Mouse (Mus musculus) hindbrain, embryonic 13.5 days (tissue): ENCODE measurements at regions not wholly inside any gene's neighbourhood (a gene's known extent, or its start where the extent isn't known, plus 50 kb on each side); places are given as distances from the start of the nearest gene placed in this dataset.

Source experiments
- ATAC-seq: fragments of 200-750 bp; cut with Nextera tagmentation; 2 replicates; pipeline ENCODE4 v1.8.0; 2017; ENCODE audit warnings: moderate TSS enrichment; ENCODE audit not compliant: low FRiP score
- H3K27ac ChIP-seq: fragments of 300-500 bp; sonication (generic); 2 replicates; pipeline ENCODE4 v1.5.1; 2015; ENCODE audit warnings: inconsistent platforms, mild to moderate bottlenecking, moderate library complexity
- H3K27me3 ChIP-seq: fragments of 300-500 bp; sonication (generic); 2 replicates; pipeline ENCODE4 v1.6.1; 2015; ENCODE audit warnings: mild to moderate bottlenecking, inconsistent platforms
- H3K36me3 ChIP-seq: fragments of 300-500 bp; sonication (generic); 2 replicates; pipeline ENCODE4 v1.6.1; 2015; ENCODE audit warnings: mild to moderate bottlenecking, inconsistent platforms
- H3K4me1 ChIP-seq: fragments of 300-500 bp; sonication (generic); replicated peaks from 2 replicates; pipeline ENCODE4 v1.6.1; 2015; ENCODE audit warnings: inconsistent platforms
- H3K4me2 ChIP-seq: fragments of 300-500 bp; sonication (generic); 2 replicates; pipeline ENCODE4 v1.6.1; 2015; ENCODE audit warnings: inconsistent platforms, mild to moderate bottlenecking, moderate library complexity
- H3K4me3 ChIP-seq: fragments of 300-500 bp; sonication (generic); 2 replicates; pipeline ENCODE4 v1.5.1; 2015; ENCODE audit warnings: mild to moderate bottlenecking, inconsistent platforms
- H3K9ac ChIP-seq: fragments of 300-500 bp; sonication (generic); 2 replicates; pipeline ENCODE4 v1.6.1; 2015; ENCODE audit warnings: mild to moderate bottlenecking, inconsistent platforms
- H3K9me3 ChIP-seq: fragments of 300-500 bp; sonication (generic); 2 replicates; pipeline ENCODE4 v1.6.1; 2016; ENCODE audit warnings: inconsistent platforms
- WGBS: fragments of 180-500 bp; shearing (Covaris S2); methylation state at CpG from one replicate; pipeline ENCODE4 v1.1.7; 2015; 5-methylcytosine and 5-hydroxymethylcytosine counted together

DNA sequence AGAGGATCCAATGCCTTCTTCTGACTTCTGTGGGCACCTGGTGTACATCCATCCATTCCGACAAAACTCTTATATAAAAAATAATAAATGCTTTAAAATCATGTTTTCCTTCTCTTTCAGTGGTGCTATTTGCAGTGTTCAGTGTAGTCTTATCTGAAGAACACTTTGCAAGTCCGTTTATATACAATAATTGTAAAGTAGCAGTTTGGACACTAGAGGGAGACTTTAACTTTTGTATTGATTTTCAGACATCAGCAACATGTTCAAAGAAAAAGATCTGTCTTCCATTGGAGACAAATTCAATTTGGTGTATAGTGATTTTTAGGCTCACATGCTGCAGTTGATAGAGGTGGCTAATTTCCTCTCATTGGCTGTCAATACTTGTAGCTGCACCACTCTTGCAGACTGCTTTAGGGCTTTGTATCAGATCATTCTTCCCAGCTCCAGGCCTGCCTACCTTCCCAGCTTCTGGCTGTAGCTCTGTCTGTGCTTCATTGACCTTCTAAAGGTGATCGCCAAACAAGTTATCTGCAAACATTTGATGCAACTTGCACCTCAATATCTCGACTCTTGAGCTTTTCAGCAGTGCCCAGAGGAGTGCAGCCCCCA is 74.8 kb upstream of the Sult1c1 start:
- H3K27ac ChIP-seq = no peak overlapping the region
- peak; percentile 54; the same call in 1 of the 2 replicates for ATAC-seq
- no peak overlapping the region for H3K4me3 ChIP-seq
- H3K4me2 ChIP-seq = no peak overlapping the region
- H3K27me3 ChIP-seq = no peaks in the 10 kb centered on the region
- WGBS = 33% methylated on average over 4 of the region's 4 CpGs
- H3K9me3 ChIP-seq = no peaks in the 10 kb centered on the region
- H3K4me1 ChIP-seq = no peaks in the 10 kb centered on the region
- H3K9ac ChIP-seq = no peak overlapping the region
- no peaks in the 10 kb centered on the region for H3K36me3 ChIP-seq

DNA sequence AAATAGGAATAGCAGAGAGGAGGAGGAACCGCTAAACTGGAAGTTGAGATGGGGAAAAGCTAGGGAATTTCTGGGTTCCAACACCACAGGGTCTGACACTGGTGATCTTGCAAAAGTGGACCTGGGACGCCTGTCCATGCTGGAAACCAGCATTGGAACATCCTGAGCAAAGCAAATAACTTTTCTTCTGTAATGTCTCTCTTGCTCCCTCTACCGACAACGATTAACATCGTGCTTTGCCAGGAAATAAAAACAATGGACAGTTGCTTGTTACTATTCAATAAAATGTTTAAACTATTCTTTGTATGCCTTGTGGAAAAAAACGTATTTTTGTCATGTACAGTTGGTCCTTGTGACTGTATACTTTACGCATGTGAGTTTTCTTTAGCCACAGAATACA is 70.8 kb upstream of the Sult1c1 start:
- H3K4me3 ChIP-seq = no peak overlapping the region
- H3K9me3 ChIP-seq = no peaks in the 10 kb centered on the region
- ATAC-seq = no peak
- H3K4me2 ChIP-seq = no peak overlapping the region
- no peaks in the 10 kb centered on the region for H3K36me3 ChIP-seq
- WGBS = 39% methylated on average over 7 of the region's 7 CpGs
- no peak overlapping the region for H3K9ac ChIP-seq
- H3K27ac ChIP-seq = no peak overlapping the region
- no peaks in the 10 kb centered on the region for H3K27me3 ChIP-seq
- no peaks in the 10 kb centered on the region for H3K4me1 ChIP-seq
